Mouse (Mus musculus) erythroblast, embryonic 14.5 days (primary cell): ENCODE data around the gene Dazl. TPM values are rescaled to one million over a fixed set of nuclear protein-coding genes. Genes with fewer than 3 reads are reported as not detected.
"Not testable (repeated sequence)": the region's sequence is repeated elsewhere in the genome, so short reads cannot be mapped to it uniquely, and the experiment has no call there.

ENCODE experiments used
- H3K27me3 ChIP-seq: 2 replicates; pipeline ENCODE4 v1.6.1; 2012; ENCODE audit warnings: inconsistent platforms; ENCODE audit not compliant: control insufficient read depth
- H3K36me3 ChIP-seq: 2 replicates; pipeline ENCODE4 v1.6.1; 2012; ENCODE audit warnings: mild to moderate bottlenecking, inconsistent platforms; ENCODE audit not compliant: control insufficient read depth
- H3K4me1 ChIP-seq: 2 replicates; pipeline ENCODE4 v1.6.1; 2012; ENCODE audit warnings: inconsistent platforms; ENCODE audit not compliant: control insufficient read depth
- H3K4me3 ChIP-seq: replicated peaks from 2 replicates; pipeline ENCODE3; 2012; ENCODE audit warnings: moderate library complexity, mild to moderate bottlenecking, inconsistent platforms
- H3K9me3 ChIP-seq: 2 replicates; pipeline ENCODE4 v1.6.1; 2012; ENCODE audit warnings: low read length, inconsistent platforms, mixed read lengths; ENCODE audit not compliant: control insufficient read depth
- GATA1 ChIP-seq: IDR thresholded peaks from 2 replicates; pipeline ENCODE4 v1.6.1; 2012; ENCODE audit warnings: low read length, inconsistent platforms, mixed read lengths
- TAL1 ChIP-seq: IDR thresholded peaks from 3 replicates; pipeline ENCODE4 v1.6.1; 2012; ENCODE audit warnings: low read length, inconsistent platforms, mixed read lengths
- polyA plus RNA-seq: library from polyadenylated mRNA; stranded (reverse); fragments of >175 nt; gene quantifications from 2 replicates; pipeline ENCODE4 v1.2.3, GENCODE M21; 2012

The Dazl gene
- polyA plus RNA-seq, 1 experiment = not detected

GRCm38 (mm10) chr17:50294726-50295125 is 1.3 kb upstream of the Dazl start:
- Histone ChIP-seq H3K36me3 (peaks cover 3% of the 10 kb centered on the region), H3K4me3 (no peak overlapping the region), H3K27me3 (no peaks in the 10 kb centered on the region; the same call in 1 of the 2 replicates), H3K4me1 (peaks cover 13% of the 10 kb centered on the region), H3K9me3 (peaks cover 13% of the 10 kb centered on the region)
- TF ChIP-seq GATA1 = no peak
- no peak for TF ChIP-seq TAL1

- Histone ChIP-seq H3K4me3 (peak overlapping the region; percentile 63), H3K9me3 (peaks cover 13% of the 10 kb centered on the region), H3K36me3 (peaks cover 3% of the 10 kb centered on the region), H3K27me3 (no peaks in the 10 kb centered on the region; the same call in 1 of the 2 replicates), H3K4me1 (peaks cover 13% of the 10 kb centered on the region)
- TF ChIP-seq TAL1 = no peak
- TF ChIP-seq GATA1 = no peak
Observed at GRCm38 (mm10) chr17:50292661-50293171, 720 bp downstream of the Dazl start.

GRCm38 (mm10) chr17:50291485-50292200 is 1.8 kb downstream of the Dazl start:
- H3K27me3 ChIP-seq = no peaks in the 10 kb centered on the region; the same call in 1 of the 2 replicates
- no peak for TF ChIP-seq GATA1
- TF ChIP-seq TAL1 = no peak
- H3K36me3 ChIP-seq = peaks cover 3% of the 10 kb centered on the region
- peaks cover 13% of the 10 kb centered on the region for H3K4me1 ChIP-seq
- H3K4me3 ChIP-seq = no peak overlapping the region
- peaks cover 13% of the 10 kb centered on the region for H3K9me3 ChIP-seq

DNA sequence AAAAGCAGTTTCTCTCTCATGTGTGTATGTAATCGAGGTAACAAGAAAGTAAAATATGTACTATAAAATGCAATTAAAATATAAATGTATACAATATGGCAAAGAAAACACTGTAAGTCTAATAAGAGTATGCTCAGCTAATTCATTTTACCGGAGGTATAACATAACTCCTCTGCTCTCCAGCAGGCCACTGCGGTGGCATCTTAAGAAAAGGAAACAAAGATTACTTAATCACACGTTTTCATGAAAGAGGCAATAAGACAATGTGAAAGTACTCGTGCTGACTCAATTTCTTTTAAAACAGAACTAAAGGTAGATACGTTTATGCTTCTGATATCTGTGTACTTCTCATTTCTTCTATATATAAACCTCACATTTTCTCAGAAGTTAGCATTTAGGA is 8.6 kb downstream of the Dazl start:
- Histone ChIP-seq H3K4me1 (no peaks in the 10 kb centered on the region), H3K36me3 (no peaks in the 10 kb centered on the region), H3K4me3 (no peak overlapping the region), H3K27me3 (no peaks in the 10 kb centered on the region), H3K9me3 (no peaks in the 10 kb centered on the region)
- no peak for TF ChIP-seq GATA1
- TF ChIP-seq TAL1 = no peak

DNA sequence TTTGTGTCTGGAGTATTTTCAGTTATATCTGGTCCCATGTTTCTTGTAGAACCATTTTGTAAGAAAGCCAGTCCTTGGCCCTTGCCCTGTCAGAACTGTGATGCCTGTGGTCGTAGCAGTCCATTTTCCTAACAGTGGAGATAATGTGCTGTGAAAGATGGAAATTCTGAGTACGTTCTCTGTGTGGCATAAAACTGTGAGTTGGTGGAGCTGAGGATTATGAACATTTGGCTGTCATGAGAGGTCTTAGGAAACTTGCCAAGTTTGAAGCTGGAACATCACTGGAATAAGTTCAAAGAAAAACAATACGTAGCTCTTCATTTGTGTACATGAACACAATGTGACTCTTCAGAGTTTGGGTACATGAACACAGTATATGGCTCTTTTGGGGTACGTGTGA is 31.8 kb downstream of the Dazl start:
- H3K9me3 ChIP-seq, H3K27me3 ChIP-seq, H3K4me1 ChIP-seq, H3K36me3 ChIP-seq, H3K4me3 ChIP-seq: not testable (repeated sequence)

DNA sequence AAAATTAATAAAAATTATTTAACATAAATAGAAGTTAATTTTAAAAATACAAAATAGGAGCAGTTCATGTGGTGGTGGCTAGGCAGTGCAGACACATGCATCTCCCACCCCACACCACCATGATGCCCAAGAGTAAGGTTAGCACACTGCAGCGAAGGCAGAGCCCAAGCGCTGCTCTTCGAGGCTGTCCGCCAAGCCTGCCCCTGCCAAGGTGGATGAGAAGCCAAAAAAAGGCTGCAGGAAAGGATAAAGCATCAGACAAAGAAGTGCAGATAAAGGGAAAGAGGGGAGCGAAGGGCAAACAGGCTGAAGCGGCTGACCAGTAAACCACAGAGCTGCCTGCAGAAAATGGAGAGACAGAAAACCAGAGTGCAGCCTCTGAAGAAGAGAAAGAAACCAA is 32.6 kb downstream of the Dazl start:
- no peaks in the 10 kb centered on the region for H3K27me3 ChIP-seq

DNA sequence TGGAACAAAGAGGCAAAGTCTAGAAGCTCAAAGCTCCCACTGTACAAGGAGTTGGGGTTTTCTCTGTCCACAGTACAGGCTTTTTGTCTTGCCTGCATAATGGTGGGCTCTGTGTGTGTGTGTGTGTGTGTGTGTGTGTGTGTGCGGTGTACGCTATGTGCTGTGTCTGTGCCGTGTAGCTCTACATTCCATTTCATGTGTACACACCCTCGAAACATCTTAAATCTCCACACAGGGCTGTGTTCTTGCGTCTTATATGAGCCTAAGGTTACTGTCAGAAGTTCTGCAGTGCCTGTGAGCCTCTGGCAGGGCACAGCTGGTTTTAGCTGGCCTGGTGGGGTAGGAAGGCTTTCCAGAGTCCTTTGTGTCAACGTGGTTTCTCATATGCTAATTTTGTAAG is 46.8 kb downstream of the Dazl start:
- Histone ChIP-seq H3K4me3 (no peak overlapping the region), H3K36me3 (no peaks in the 10 kb centered on the region), H3K9me3 (peaks cover 3% of the 10 kb centered on the region), H3K4me1 (no peaks in the 10 kb centered on the region), H3K27me3 (no peaks in the 10 kb centered on the region)
- no peak for TF ChIP-seq TAL1
- TF ChIP-seq GATA1 = no peak

More for the DNA sequence above, 32.6 kb downstream of the Dazl start:
- no peaks in the 10 kb centered on the region for H3K4me1 ChIP-seq
- no peak for TF ChIP-seq GATA1
- no peak for TF ChIP-seq TAL1
- no peaks in the 10 kb centered on the region for H3K36me3 ChIP-seq
- no peaks in the 10 kb centered on the region for H3K9me3 ChIP-seq
- no peak overlapping the region for H3K4me3 ChIP-seq

DNA sequence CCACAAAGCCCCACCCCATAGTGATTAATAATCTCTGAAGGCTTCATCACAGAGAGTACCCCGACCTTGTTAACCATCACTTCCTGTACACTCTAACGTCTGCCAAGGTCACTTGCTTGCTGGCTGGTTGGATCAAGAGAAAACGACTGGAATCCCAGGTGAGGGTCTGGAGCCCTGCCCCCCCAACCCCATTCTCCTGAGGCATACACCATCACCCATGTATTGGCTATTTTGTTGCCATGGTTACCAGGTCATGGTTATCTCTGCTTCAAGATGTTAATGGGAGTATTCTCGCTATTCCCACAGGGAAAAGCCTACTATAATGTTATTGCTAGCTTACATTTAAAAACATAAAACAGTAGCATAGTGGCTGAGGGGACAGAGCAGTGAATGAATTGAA is 48.8 kb downstream of the Dazl start:
- Histone ChIP-seq H3K4me3 (no peak overlapping the region), H3K36me3 (no peaks in the 10 kb centered on the region)
- TF ChIP-seq TAL1 (no peak), GATA1 (no peak)

GRCm38 (mm10) chr17:50243326-50243725 is 50.1 kb downstream of the Dazl start:
- no peaks in the 10 kb centered on the region for H3K4me1 ChIP-seq
- no peaks in the 10 kb centered on the region for H3K36me3 ChIP-seq
- no peak for TF ChIP-seq TAL1
- no peak overlapping the region for H3K4me3 ChIP-seq
- no peaks in the 10 kb centered on the region; the same call in 1 of the 2 replicates for H3K27me3 ChIP-seq
- H3K9me3 ChIP-seq = peaks cover under 1% of the 10 kb centered on the region; the same call in 1 of the 2 replicates

More for the DNA sequence above, 48.8 kb downstream of the Dazl start:
- Histone ChIP-seq H3K4me1 (no peaks in the 10 kb centered on the region), H3K9me3 (peaks cover 3% of the 10 kb centered on the region), H3K27me3 (no peaks in the 10 kb centered on the region)
